Mouse (Mus musculus): Measurements from ENCODE around the gene Speer4b. TPM values are rescaled to one million over a fixed set of nuclear protein-coding genes. Genes with fewer than 3 reads are reported as not detected.

Gene Speer4b
- polyA plus RNA-seq (2014; fragmentation: Illumina TruSeq; extraction: RNeasy Lipid Tissue Mini Kit (QIAGEN cat#74804); ENCODE audit: low read depth, low replicate concordance) = not detected

GRCm38 (mm10) chr5:27501338-27501737 lies at the start of gene Speer4b:
Speer4b (minus strand) TSS chr5:27501438.

All from sigmoid colon, adult 10 weeks (tissue).